Mouse (Mus musculus) MEL (cell line): ENCODE results near the gene Tff3. TPM values are rescaled to one million over a fixed set of nuclear protein-coding genes. Genes with fewer than 3 reads are reported as not detected.

Experiments
- DNase-seq: peaks from one replicate; pipeline ENCODE4 v3.0.0; 2011; ENCODE audit warnings: low read depth, low spot score
- H3K27ac ChIP-seq: 2 replicates; pipeline ENCODE4 v1.5.1; 2012; ENCODE audit warnings: low read depth, mild to moderate bottlenecking, control low read depth, low read length, moderate library complexity; ENCODE audit not compliant: control insufficient read depth
- H3K27me3 ChIP-seq, 2 experiments: fragments of 150-350 bp in 1 of 2; sonication (generic) in 1 of 2; 2 replicates each; pipeline ENCODE4 v1.6.1; 2012; ENCODE audit warnings: low read length in 2 of 2, mild to moderate bottlenecking in 2 of 2, improper control_type of control experiment in 1 of 2, moderate library complexity in 1 of 2; ENCODE audit not compliant: insufficient read depth in 2 of 2, control insufficient read depth in 1 of 2
- H3K36me3 ChIP-seq, 2 experiments: 2 replicates each; pipeline ENCODE4 v1.6.1; 2012 to 2014; ENCODE audit warnings: low read length in 2 of 2, improper control_type of control experiment in 1 of 2, inconsistent platforms in 1 of 2, mild to moderate bottlenecking in 1 of 2; ENCODE audit not compliant: insufficient read depth in 2 of 2, control insufficient read depth in 1 of 2
- H3K4me1 ChIP-seq, 2 experiments: fragments of 150-350 bp in 1 of 2; sonication (generic) in 1 of 2; 2 replicates each; pipeline ENCODE4 v1.6.1; 2012; ENCODE audit warnings: low read length in 2 of 2, improper control_type of control experiment in 1 of 2, mild to moderate bottlenecking in 1 of 2; ENCODE audit not compliant: insufficient read depth in 2 of 2, control insufficient read depth in 1 of 2
- H3K4me3 ChIP-seq, 2 experiments: fragments of 150-350 bp in 1 of 2; sonication (generic) in 1 of 2; 2 replicates each; pipeline ENCODE4 v1.5.1; 2012; ENCODE audit warnings: low read depth in 2 of 2, low read length in 2 of 2, mild to moderate bottlenecking in 2 of 2, moderate library complexity in 2 of 2, control low read depth in 1 of 2, improper control_type of control experiment in 1 of 2; ENCODE audit not compliant: control insufficient read depth in 1 of 2, insufficient read depth in 1 of 2
- H3K79me2 ChIP-seq: 2 replicates; pipeline ENCODE4 v1.6.1; 2012; ENCODE audit warnings: mild to moderate bottlenecking, low read length, moderate library complexity; ENCODE audit not compliant: control insufficient read depth, poor library complexity, insufficient read depth
- H3K9ac ChIP-seq: 2 replicates; pipeline ENCODE4 v1.6.1; 2012; ENCODE audit warnings: low read depth, mild to moderate bottlenecking, control low read depth, low read length, moderate library complexity; ENCODE audit not compliant: control insufficient read depth, poor library complexity, severe bottlenecking
- H3K9me3 ChIP-seq: fragments of 150-350 bp; sonication (generic); replicated peaks from 2 replicates; pipeline ENCODE4 v1.6.1; 2012; ENCODE audit warnings: mild to moderate bottlenecking, low read length, improper control_type of control experiment, moderate library complexity; ENCODE audit not compliant: insufficient read depth
- BHLHE40 ChIP-seq: IDR thresholded peaks from 2 replicates; pipeline ENCODE4 v1.6.1; 2012; ENCODE audit warnings: low read depth, mild to moderate bottlenecking, inconsistent platforms, low read length, improper control_type of control experiment, borderline replicate concordance
- CHD1 ChIP-seq: IDR thresholded peaks from 2 replicates; pipeline ENCODE4 v1.6.1; 2012; ENCODE audit warnings: low read depth, mild to moderate bottlenecking, inconsistent platforms, low read length, improper control_type of control experiment
- CHD2 ChIP-seq: IDR thresholded peaks from 2 replicates; pipeline ENCODE4 v1.6.1; 2011; ENCODE audit warnings: low read length, improper control_type of control experiment
- CTCF ChIP-seq, 3 experiments: IDR thresholded peaks in 2 of 3; conservative IDR thresholded peaks in 1 of 3; 2 replicates each; pipeline ENCODE4 v1.5.1; 2011 to 2012; ENCODE audit warnings: low read length in 3 of 3, low read depth in 2 of 3, mild to moderate bottlenecking in 2 of 3, improper control_type of control experiment in 1 of 3, inconsistent platforms in 1 of 3, mixed read lengths in 1 of 3, moderate library complexity in 1 of 3; ENCODE audit not compliant: control insufficient read depth in 1 of 3, insufficient read depth in 1 of 3, poor library complexity in 1 of 3, severe bottlenecking in 1 of 3
- E2F4 ChIP-seq: IDR thresholded peaks from 2 replicates; pipeline ENCODE4 v1.6.1; 2011; ENCODE audit warnings: low read depth, low read length, improper control_type of control experiment, borderline replicate concordance
- EP300 ChIP-seq, 2 experiments: IDR thresholded peaks; 2 replicates each; pipeline ENCODE4 v1.6.1; 2011; ENCODE audit warnings: improper control_type of control experiment in 2 of 2, low read length in 2 of 2, low read depth in 1 of 2, mild to moderate bottlenecking in 1 of 2
- ETS1 ChIP-seq: IDR thresholded peaks from 2 replicates; pipeline ENCODE4 v1.6.1; 2012; ENCODE audit warnings: low read depth, mild to moderate bottlenecking, inconsistent platforms, low read length, improper control_type of control experiment, moderate library complexity
- GABPA ChIP-seq: IDR thresholded peaks from 2 replicates; pipeline ENCODE4 v1.6.1; 2012; ENCODE audit warnings: low read depth, mild to moderate bottlenecking, inconsistent platforms, low read length, improper control_type of control experiment, moderate library complexity
- GATA1 ChIP-seq: IDR thresholded peaks from 2 replicates; pipeline ENCODE4 v1.6.1; 2011; ENCODE audit warnings: low read depth, low read length, improper control_type of control experiment
- JUND ChIP-seq: IDR thresholded peaks from 2 replicates; pipeline ENCODE4 v1.6.1; 2011; ENCODE audit warnings: low read depth, mild to moderate bottlenecking, improper control_type of control experiment, low read length
- MAX ChIP-seq: IDR thresholded peaks from 2 replicates; pipeline ENCODE4 v1.6.1; 2011; ENCODE audit warnings: low read length, improper control_type of control experiment
- MAZ ChIP-seq: IDR thresholded peaks from 2 replicates; pipeline ENCODE4 v1.6.1; 2012; ENCODE audit warnings: low read depth, mild to moderate bottlenecking, inconsistent platforms, low read length, improper control_type of control experiment
- MEF2A ChIP-seq: IDR thresholded peaks from 2 replicates; pipeline ENCODE4 v1.6.1; 2014; ENCODE audit warnings: low read depth, mild to moderate bottlenecking, inconsistent platforms, low read length, improper control_type of control experiment; ENCODE audit not compliant: poor library complexity, insufficient replicate concordance, severe bottlenecking; ENCODE audit errors: extremely low read depth
- MYB ChIP-seq: IDR thresholded peaks from 2 replicates; pipeline ENCODE4 v1.6.1; 2011; ENCODE audit warnings: mild to moderate bottlenecking, low read depth, low read length, improper control_type of control experiment
- MYC ChIP-seq: IDR thresholded peaks from 2 replicates; pipeline ENCODE4 v1.6.1; 2011; ENCODE audit warnings: low read depth, mild to moderate bottlenecking, low read length, improper control_type of control experiment, moderate library complexity
- NELFE ChIP-seq: IDR thresholded peaks from 2 replicates; pipeline ENCODE4 v1.6.1; 2011; ENCODE audit warnings: low read depth, low read length, improper control_type of control experiment
- NRF1 ChIP-seq: IDR thresholded peaks from 2 replicates; pipeline ENCODE4 v1.6.1; 2014; ENCODE audit warnings: low read depth, mild to moderate bottlenecking, inconsistent platforms, low read length, improper control_type of control experiment, moderate library complexity; ENCODE audit not compliant: poor library complexity, insufficient read depth, severe bottlenecking
- POLR2A ChIP-seq, 2 experiments: IDR thresholded peaks; 2 replicates each; pipeline ENCODE4 v1.6.1; 2011 to 2012; ENCODE audit warnings: low read length in 2 of 2, mild to moderate bottlenecking in 2 of 2, control low read depth in 1 of 2, improper control_type of control experiment in 1 of 2, low read depth in 1 of 2, moderate library complexity in 1 of 2; ENCODE audit not compliant: control insufficient read depth in 1 of 2, insufficient read depth in 1 of 2, poor library complexity in 1 of 2
- POLR2AphosphoS2 ChIP-seq: IDR thresholded peaks from 2 replicates; pipeline ENCODE4 v1.6.1; 2011; ENCODE audit warnings: low read length, improper control_type of control experiment
- POLR2AphosphoS5 ChIP-seq: IDR thresholded peaks from 2 replicates; pipeline ENCODE4 v1.6.1; 2012; ENCODE audit warnings: low read depth, borderline replicate concordance, mild to moderate bottlenecking, inconsistent platforms, low read length, moderate library complexity, mixed read lengths
- SIN3A ChIP-seq: IDR thresholded peaks from 2 replicates; pipeline ENCODE4 v1.6.1; 2012; ENCODE audit warnings: low read length, improper control_type of control experiment, inconsistent platforms
- SMC3 ChIP-seq: IDR thresholded peaks from 2 replicates; pipeline ENCODE4 v1.6.1; 2011; ENCODE audit warnings: low read depth, low read length, improper control_type of control experiment
- TBP ChIP-seq: IDR thresholded peaks from 2 replicates; pipeline ENCODE4 v1.8.0; 2011; ENCODE audit warnings: low read depth, low read length, improper control_type of control experiment
- UBTF ChIP-seq: IDR thresholded peaks from 2 replicates; pipeline ENCODE4 v1.6.1; 2012; ENCODE audit warnings: low read depth, mild to moderate bottlenecking, inconsistent platforms, low read length, improper control_type of control experiment, moderate library complexity, borderline replicate concordance; ENCODE audit not compliant: insufficient read depth
- USF1 ChIP-seq: IDR thresholded peaks from 2 replicates; pipeline ENCODE4 v1.6.1; 2014; ENCODE audit warnings: low read depth, mild to moderate bottlenecking, inconsistent platforms, low read length, improper control_type of control experiment, moderate library complexity
- ZC3H11A ChIP-seq: IDR thresholded peaks from 2 replicates; pipeline ENCODE4 v1.6.1; 2012; ENCODE audit warnings: low read depth, mild to moderate bottlenecking, inconsistent platforms, low read length, improper control_type of control experiment
- polyA plus RNA-seq, 2 experiments: library from polyadenylated mRNA; stranded (reverse) in 1 of 2; unstranded in 1 of 2; fragments of >175 nt in 1 of 2; fragments of >200 nt in 1 of 2; gene quantifications; 2 replicates each; pipeline versions ENCODE4 v1.2.1 to v1.2.4; 2012; ENCODE audit warnings: low replicate concordance in 2 of 2, low read depth in 1 of 2; ENCODE audit not compliant: insufficient read length in 2 of 2, insufficient read depth in 1 of 2, missing spikeins in 1 of 2
- total RNA-seq: library from RNA; depleted of rRNA; stranded (reverse); fragments of 300-350 nt; gene quantifications from 2 replicates; pipeline ENCODE4 v1.2.3, GENCODE M21; 2012

Tff3 gene
- total and polyA plus RNA-seq, 3 experiments = not detected

GRCm38 (mm10) chr17:31079078-31079840 lies 50.2 kb downstream of the Tff3 start:
- Histone ChIP-seq H3K9me3 (no peaks in the 10 kb centered on the region), H3K9ac (no peak overlapping the region)

GRCm38 (mm10) chr17:31078581-31078980 lies 50.9 kb downstream of the Tff3 start:
- Histone ChIP-seq H3K4me3 (no peak overlapping the region), H3K4me1 (peaks cover 12 to 23% of the 10 kb centered on the region in 2 experiments), H3K9ac (no peak overlapping the region), H3K36me3 (peaks cover 0 to 20% of the 10 kb centered on the region in 2 experiments; a peak in 3 of 4 replicates), H3K9me3 (no peaks in the 10 kb centered on the region), H3K27ac (no peak overlapping the region), H3K79me2 (no peaks in the 10 kb centered on the region)
- DNase-seq = no peak
- TF ChIP-seq SIN3A = no peak
- TF ChIP-seq NRF1 = no peak
- TF ChIP-seq JUND = no peak
- no peak for TF ChIP-seq ETS1
- no peak for TF ChIP-seq NELFE
- TF ChIP-seq SMC3 = no peak
- TF ChIP-seq, all 39 proteins: peak for 0
- no peaks in the 10 kb centered on the region for H3K27me3 ChIP-seq

More at GRCm38 (mm10) chr17:31079078-31079840, 50.2 kb downstream of the Tff3 start:
- Histone ChIP-seq H3K27me3 (no peaks in the 10 kb centered on the region), H3K36me3 (peaks cover 0 to 17% of the 10 kb centered on the region in 2 experiments; a peak in 3 of 4 replicates), H3K27ac (no peak overlapping the region), H3K79me2 (no peaks in the 10 kb centered on the region), H3K4me1 (peaks cover 9 to 20% of the 10 kb centered on the region in 2 experiments), H3K4me3 (no peak overlapping the region)
- no peak for DNase-seq
- TF ChIP-seq POLR2A (IDR thresholded peaks at IDR 0.05; ENCODE audit: control insufficient read depth in 1 of 2, insufficient read depth in 1 of 2, low read depth in 1 of 2, low read length in 2 of 2, poor library complexity in 1 of 2) (no peak), MEF2A (no peak), CHD1 (no peak), GABPA (no peak), CHD2 (no peak), EP300 (IDR thresholded peaks at IDR 0.05; ENCODE audit: low read depth in 1 of 2, low read length in 2 of 2) (no peak), BHLHE40 (no peak), E2F4 (no peak)
- TF ChIP-seq, all 39 proteins: peak for 0

- H3K9ac ChIP-seq = no peak overlapping the region
- H3K4me3 ChIP-seq = no peak overlapping the region
- H3K27ac ChIP-seq = no peak overlapping the region
- peaks cover 16 to 25% of the 10 kb centered on the region in 2 experiments for H3K4me1 ChIP-seq
- peaks cover 0 to 23% of the 10 kb centered on the region in 2 experiments; a peak in 3 of 4 replicates for H3K36me3 ChIP-seq
- H3K27me3 ChIP-seq = no peaks in the 10 kb centered on the region
- DNase-seq = no peak
- no peaks in the 10 kb centered on the region for H3K9me3 ChIP-seq
- no peaks in the 10 kb centered on the region for H3K79me2 ChIP-seq
- TF ChIP-seq CTCF (IDR thresholded peaks at IDR 0.05 in 2 of 3, conservative IDR thresholded peaks at IDR 0.05 in 1 of 3; ENCODE audit: control insufficient read depth in 1 of 3, insufficient read depth in 1 of 3, low read depth in 2 of 3, low read length in 3 of 3, poor library complexity in 1 of 3, severe bottlenecking in 1 of 3) (no peak), MAX (no peak), POLR2AphosphoS5 (no peak), CHD1 (no peak), ZC3H11A (no peak), UBTF (no peak), MYC (no peak), MAZ (no peak), ETS1 (no peak), TBP (no peak), USF1 (no peak), GATA1 (no peak), POLR2AphosphoS2 (no peak), SMC3 (no peak), MYB (no peak)
Observed at GRCm38 (mm10) chr17:31077561-31077960, 51.9 kb downstream of the Tff3 start.
